In the genomic region with DNA sequence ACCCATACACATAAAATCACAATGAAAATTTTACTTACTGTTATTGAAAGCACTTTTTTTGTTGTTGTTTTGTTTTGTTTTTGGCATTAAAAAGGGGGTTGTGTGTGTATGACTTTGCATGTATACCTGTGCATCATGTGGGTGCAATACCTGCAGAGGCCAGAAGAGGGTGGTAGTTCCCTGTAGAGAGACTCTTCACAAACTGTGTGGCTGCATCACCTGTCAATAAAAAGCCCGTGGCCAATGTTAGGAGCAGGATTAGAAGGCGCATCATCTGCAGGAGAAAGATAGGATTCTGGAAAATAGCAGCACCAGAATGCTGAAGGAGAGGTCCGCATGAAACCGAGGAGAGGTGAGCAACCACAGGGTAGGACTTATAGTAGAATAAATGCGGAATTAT, we compare ENCODE assay signal across 9 mouse cellular contexts. TPM values are rescaled to one million over a fixed set of nuclear protein-coding genes. Genes with fewer than 3 reads are reported as not detected.
DNase-seq lines count a peak whose midpoint lies in the region; ATAC-seq and TF ChIP-seq lines count a peak whose summit lies in the region.
"Had no signal": no experiment of that assay in that cellular context is flagged by ENCODE, and none has a peak within 500 bp of the region (broad histone marks: within the 10 kb centered on the region; RNA-seq: fewer than 3 reads in every experiment).

No protein-coding gene starts in this region.

- no peak; the same call in 1 of the 2 replicates for ATAC-seq in intestine, postnatal 0 days
- ATAC-seq in intestine, embryonic 15.5 days = no peak
- peak; percentile 69 for ATAC-seq in megakaryocyte-erythroid progenitor cell, adult 5-6 weeks (replicated peaks; ENCODE audit: low FRiP score, low TSS enrichment, poor library complexity, severe bottlenecking)

- TF ChIP-seq CTCF in intestine, postnatal 0 days (IDR thresholded peaks at IDR 0.05; ENCODE audit: low read depth) = peak; percentile 69

- no peak overlapping the region for H3K9ac ChIP-seq in intestine, postnatal 0 days (ENCODE audit: low read depth, low read length)
- no peak overlapping the region for H3K9ac ChIP-seq in intestine, embryonic 15.5 days

- H3K27ac ChIP-seq in intestine, postnatal 0 days (ENCODE audit: low read depth, low read length) = no peak overlapping the region
- no peak overlapping the region for H3K27ac ChIP-seq in intestine, embryonic 15.5 days

- no peaks in the 10 kb centered on the region for H3K36me3 ChIP-seq in intestine, postnatal 0 days (ENCODE audit: control insufficient read depth, insufficient read depth)
- H3K36me3 ChIP-seq in intestine, embryonic 15.5 days = no peaks in the 10 kb centered on the region

- no peak overlapping the region for H3K4me2 ChIP-seq in intestine, postnatal 0 days (replicated peaks; ENCODE audit: low read depth)
- H3K4me2 ChIP-seq in intestine, embryonic 15.5 days (replicated peaks) = no peak overlapping the region

- H3K27me3 ChIP-seq in intestine, postnatal 0 days (replicated peaks; ENCODE audit: control insufficient read depth, insufficient read depth, low read length) = no peaks in the 10 kb centered on the region
- no peaks in the 10 kb centered on the region for H3K27me3 ChIP-seq in intestine, embryonic 15.5 days (replicated peaks)

- peak; percentile 50 to 54 for DNase-seq in CD8-positive naive resting alpha-beta T cell, adult 2 months (ENCODE audit: low read depth in 2 of 2, low spot score in 2 of 2)
- DNase-seq in ZHBTc4 (ENCODE audit: low read depth, low spot score) = peak; percentile 90
- DNase-seq in adrenal gland, adult 2 months = no peak
- no peak for DNase-seq in adrenal gland, adult 8-10 months
- no peak for DNase-seq in urinary bladder, adult 2 months (ENCODE audit: low spot score)
- DNase-seq: layer of hippocampus, postnatal 36 days had no signal

- H3K9me3 ChIP-seq in intestine, postnatal 0 days (ENCODE audit: control insufficient read depth) = peaks cover 2% of the 10 kb centered on the region; the same call in 1 of the 2 replicates
- no peaks in the 10 kb centered on the region for H3K9me3 ChIP-seq in intestine, embryonic 15.5 days

- H3K4me3 ChIP-seq in intestine, postnatal 0 days (ENCODE audit: low read depth, low read length) = no peak overlapping the region
- no peak overlapping the region for H3K4me3 ChIP-seq in intestine, embryonic 15.5 days (replicated peaks)

- H3K4me1 ChIP-seq in intestine, postnatal 0 days (replicated peaks; ENCODE audit: control insufficient read depth, insufficient read depth, low read length) = no peaks in the 10 kb centered on the region
- no peaks in the 10 kb centered on the region for H3K4me1 ChIP-seq in intestine, embryonic 15.5 days (replicated peaks)

- whole genome bisulfite sequencing in intestine, postnatal 0 days = 87% methylated on average over 5 of the region's 5 CpGs
- WGBS in intestine, embryonic 15.5 days = 88% methylated on average over 5 of the region's 5 CpGs

RNA-seq across cellular contexts. Expression of gene Gm42791, which starts 44.9 kb away (rescaled TPM):
- polyA plus RNA-seq in intestine, postnatal 0 days (2015; fragmentation: Nextera tagmentation; extraction: Ambion mirVana) = not detected in 2 replicates
- 0.57 and 2.3 TPM in 2 replicates for polyA plus RNA-seq in intestine, embryonic 15.5 days (2015; fragmentation: Nextera tagmentation; extraction: Ambion mirVana)
- 12.5 TPM in 1 of 2 replicates, not detected in the other for total RNA-seq in megakaryocyte-erythroid progenitor cell, adult 5-6 weeks (2014; fragmentation: Nextera tagmentation)
- 7.8 and 10.8 TPM in 2 replicates for total RNA-seq in megakaryocyte-erythroid progenitor cell, adult 5-6 weeks (2017)
- 1 to 10 TPM; 6.3 to 6.5 TPM for total RNA-seq in adrenal gland, adult 2 months (2021)
- polyA plus RNA-seq in adrenal gland, adult 2 months (2012; rRNA removed) = not detected in 2 replicates
- 1 to 10 TPM; 1.7 to 6.9 (median 5.2) TPM for total RNA-seq in adrenal gland, adult 8-10 months (2022)
- polyA plus RNA-seq in urinary bladder, adult 2 months (2012; rRNA removed) = not detected in 2 replicates

Comparison
In these comparisons a context has a peak if more than half of its experiments do, and no peak if none do; other contexts are left out.
1. DNase-seq: peak in CD8-positive naive resting alpha-beta T cell, adult 2 months (2 of 2) and ZHBTc4 (single experiment); none in adrenal gland, adult 2 months (single experiment), adrenal gland, adult 8-10 months (single experiment) and urinary bladder, adult 2 months (single experiment).